Comparison of ENCODE assay signal across 10 mouse cellular contexts in the genomic region with DNA sequence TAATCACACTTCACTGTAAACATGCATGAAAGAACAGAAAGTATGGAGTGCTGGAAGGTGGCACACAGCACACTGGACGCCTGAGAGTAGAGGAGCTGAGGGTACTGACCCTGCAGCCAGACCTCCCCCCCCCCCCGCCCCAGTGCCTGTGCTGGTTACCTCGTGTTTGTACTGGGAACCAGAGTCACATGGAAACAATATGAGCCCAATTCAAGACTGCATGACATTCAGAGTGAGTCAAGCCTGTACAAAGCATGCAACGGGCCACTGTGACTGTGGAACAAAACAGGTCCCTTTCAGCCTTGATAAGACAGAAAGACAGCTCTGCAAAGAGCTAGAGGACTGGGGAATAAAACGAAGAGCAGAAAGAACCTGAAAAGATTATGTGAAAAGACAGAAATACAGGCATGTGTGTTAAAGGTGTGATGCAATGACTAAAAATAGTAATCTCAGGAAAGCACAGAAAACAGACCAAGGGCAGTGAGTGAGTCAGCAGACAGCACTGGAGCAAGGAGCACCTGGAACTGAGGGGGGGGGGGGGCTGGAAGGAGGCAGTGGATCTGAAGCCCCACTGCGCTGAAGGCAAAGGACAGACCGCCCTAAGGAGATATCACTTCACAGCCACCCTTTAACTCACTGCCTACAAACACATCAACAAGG.
A peak's percentile ranks its signal among the peaks of the same experiment; 100 is the strongest.
DNase-seq lines count a peak whose midpoint lies in the region; ATAC-seq and TF ChIP-seq lines count a peak whose summit lies in the region.
"Had no signal": no experiment of that assay in that cellular context is flagged by ENCODE, and none has a peak within 500 bp of the region (broad histone marks: within the 10 kb centered on the region; RNA-seq: fewer than 3 reads in every experiment).

No protein-coding gene starts in this region.

- H3K36me3 ChIP-seq in lung, postnatal 0 days (ENCODE audit: insufficient read depth, low read length), result no peaks in the 10 kb centered on the region
- H3K36me3 ChIP-seq in myocyte (ENCODE audit: control insufficient read depth, insufficient read depth), result no peaks in the 10 kb centered on the region

- no peak for TF ChIP-seq POLR2A in myocyte (IDR thresholded peaks at IDR 0.05; ENCODE audit: insufficient read length, low read depth)

- intact Hi-C loops in gastrocnemius, adult 2 months (cut with DNase I), result no loop called here

- DNase-seq in gastrocnemius, adult 2 months, result no peak
- DNase-seq in gastrocnemius, postnatal 10 days, result no peak
- peak; percentile 59 for DNase-seq in lung, postnatal 0 days (ENCODE audit: low spot score)
- DNase-seq in lung, postnatal 10 days, result no peak
- peak; percentile 46 for DNase-seq in fibroblast of lung, adult 2 months (ENCODE audit: low read depth)
- DNase-seq in embryo, embryonic 11 days, result no peak
- no peak for DNase-seq in right cerebral cortex, postnatal 25 days
- DNase-seq: adrenal gland, postnatal 14 days had no signal

- H3K9me3 ChIP-seq in lung, postnatal 0 days (ENCODE audit: low read length), result no peaks in the 10 kb centered on the region

- H3K27me3 ChIP-seq in lung, postnatal 0 days (replicated peaks; ENCODE audit: insufficient read depth, low read length), result no peaks in the 10 kb centered on the region
- no peaks in the 10 kb centered on the region for H3K27me3 ChIP-seq in myocyte (ENCODE audit: control insufficient read depth, insufficient read depth, insufficient read length)

- H3K4me1 ChIP-seq in lung, postnatal 0 days (ENCODE audit: insufficient read depth, low read depth, low read length), result no peaks in the 10 kb centered on the region; the same call in 1 of the 2 replicates

- no peak overlapping the region for H3ac ChIP-seq in myocyte (ENCODE audit: control insufficient read depth, insufficient read length)

- no peak overlapping the region; the same call in 1 of the 2 replicates for H3K4me3 ChIP-seq in gastrocnemius, adult 2 months
- no peak overlapping the region for H3K4me3 ChIP-seq in lung, postnatal 0 days (ENCODE audit: low read depth, low read length)
- no peak overlapping the region for H3K4me3 ChIP-seq in myocyte

- no peak overlapping the region for H3K9ac ChIP-seq in lung, postnatal 0 days (replicated peaks; ENCODE audit: low read depth)

- WGBS in lung, postnatal 0 days, result 53% methylated on average over 7 of the region's 7 CpGs

- peak; percentile 25; the same call in 1 of the 2 replicates for ATAC-seq in lung, postnatal 0 days
- ATAC-seq: forebrain, embryonic 16.5 days had no signal

- TF ChIP-seq CTCF in gastrocnemius, adult 2 months (IDR thresholded peaks at IDR 0.05), result no peak
- TF ChIP-seq CTCF in lung, postnatal 0 days (IDR thresholded peaks at IDR 0.05), result no peak

- H3K4me2 ChIP-seq in lung, postnatal 0 days (replicated peaks; ENCODE audit: low read depth, low read length), result no peak overlapping the region
- H3K4me2 ChIP-seq in myocyte (ENCODE audit: low read depth), result peak overlapping the region; percentile 67

- TF ChIP-seq EP300 in lung, postnatal 0 days (IDR thresholded peaks at IDR 0.05), result no peak

- H3K27ac ChIP-seq in gastrocnemius, adult 2 months, result peak overlapping the region; percentile 84
- peak overlapping the region; percentile 20; the same call in 1 of the 2 replicates for H3K27ac ChIP-seq in lung, postnatal 0 days (ENCODE audit: low read length)

- peaks cover 100% of the 10 kb centered on the region for H3K79me2 ChIP-seq in myocyte (ENCODE audit: control insufficient read depth, insufficient read depth)

TF ChIP-seq in myocyte, 11 proteins besides CTCF, POLR2A, EP300 and RAD21:
- no peak for TF ChIP-seq MAX (IDR thresholded peaks at IDR 0.05; ENCODE audit: low read depth)
- TF ChIP-seq MYOG (IDR thresholded peaks at IDR 0.05; ENCODE audit: control insufficient read depth in 1 of 3, insufficient read depth in 1 of 3, insufficient read length in 2 of 3, low read depth in 2 of 3), result no peak
- no peak for TF ChIP-seq USF1 (IDR thresholded peaks at IDR 0.05; ENCODE audit: low read depth)
- TF ChIP-seq TCF3 (IDR thresholded peaks at IDR 0.05; ENCODE audit: insufficient read length, low read depth), result no peak
- TF ChIP-seq SRF (IDR thresholded peaks at IDR 0.05; ENCODE audit: control insufficient read depth, insufficient read length, low read depth), result no peak
- TF ChIP-seq CEBPB (IDR thresholded peaks at IDR 0.05; ENCODE audit: insufficient read depth, poor library complexity, severe bottlenecking), result no peak
- TF ChIP-seq TCF12 (IDR thresholded peaks at IDR 0.05; ENCODE audit: insufficient read depth, poor library complexity, severe bottlenecking), result no peak
- TF ChIP-seq POLR2AphosphoS2 (IDR thresholded peaks at IDR 0.05; ENCODE audit: insufficient read length, low read depth), result no peak
- TF ChIP-seq REST (IDR thresholded peaks at IDR 0.05; ENCODE audit: insufficient read depth, insufficient read length), result no peak
- TF ChIP-seq E2F4 (IDR thresholded peaks at IDR 0.05; ENCODE audit: insufficient read depth), result no peak
- no peak for TF ChIP-seq MYOD1 (IDR thresholded peaks at IDR 0.05; ENCODE audit: control insufficient read depth in 1 of 3, insufficient read length in 2 of 3, low read depth in 2 of 3)

Comparison
In these comparisons a context has a peak if more than half of its experiments do, and no peak if none do; other contexts are left out.
1. DNase-seq: peak in lung, postnatal 0 days (single experiment) and fibroblast of lung, adult 2 months (single experiment); none in gastrocnemius, adult 2 months (single experiment), gastrocnemius, postnatal 10 days (single experiment), lung, postnatal 10 days (single experiment), embryo, embryonic 11 days (single experiment) and right cerebral cortex, postnatal 25 days (single experiment).